Mouse (Mus musculus) ES-E14 (cell line): ENCODE measurements around the gene 1600002K03Rik.

Experiments
- HCFC1 ChIP-seq: IDR thresholded peaks from 2 replicates; pipeline ENCODE4 v1.6.1; 2012; ENCODE audit warnings: low read length, inconsistent platforms, borderline replicate concordance; ENCODE audit not compliant: insufficient read depth
- MAFK ChIP-seq: IDR thresholded peaks from 2 replicates; pipeline ENCODE4 v1.6.1; 2014; ENCODE audit warnings: mild to moderate bottlenecking, low read depth, low read length, inconsistent platforms; ENCODE audit not compliant: insufficient read depth
- ZC3H11A ChIP-seq: IDR thresholded peaks from 2 replicates; pipeline ENCODE4 v1.6.1; 2012; ENCODE audit warnings: low read depth, mild to moderate bottlenecking, inconsistent platforms, low read length, borderline replicate concordance
- ZNF384 ChIP-seq: IDR thresholded peaks from 2 replicates; pipeline ENCODE4 v1.6.1; 2012; ENCODE audit warnings: low read depth, low read length, inconsistent platforms

- no peak for TF ChIP-seq ZC3H11A
- TF ChIP-seq HCFC1 = no peak
- TF ChIP-seq ZNF384 = no peak
- TF ChIP-seq MAFK = no peak
Measured at GRCm38 (mm10) chr10:80196778-80197581, 24.2 kb downstream of the 1600002K03Rik start.
